Mouse (Mus musculus) intestine, postnatal 0 days (tissue): ENCODE results near the gene Srd5a1. TPM values are rescaled to one million over a fixed set of nuclear protein-coding genes. Genes with fewer than 3 reads are reported as not detected.

Experiments
- ATAC-seq: fragments of 200-750 bp; cut with Nextera tagmentation; 2 replicates; pipeline ENCODE4 v1.8.0; 2017; ENCODE audit warnings: mild to moderate bottlenecking, moderate TSS enrichment, moderate library complexity
- H3K27ac ChIP-seq: fragments of 300-500 bp; sonication (generic); 2 replicates; pipeline ENCODE4 v1.5.1; 2014; ENCODE audit warnings: mild to moderate bottlenecking, low read depth, low read length, moderate library complexity
- H3K27me3 ChIP-seq: fragments of 300-500 bp; sonication (generic); replicated peaks from 2 replicates; pipeline ENCODE4 v1.6.1; 2014; ENCODE audit warnings: low read length, mixed read lengths; ENCODE audit not compliant: control insufficient read depth, insufficient read depth
- H3K36me3 ChIP-seq: fragments of 300-500 bp; sonication (generic); 2 replicates; pipeline ENCODE4 v1.6.1; 2014; ENCODE audit warnings: mild to moderate bottlenecking, moderate library complexity; ENCODE audit not compliant: control insufficient read depth, insufficient read depth
- H3K4me1 ChIP-seq: fragments of 300-500 bp; sonication (generic); replicated peaks from 2 replicates; pipeline ENCODE4 v1.6.1; 2014; ENCODE audit warnings: antibody characterized with exemption, low read length, mixed read lengths; ENCODE audit not compliant: control insufficient read depth, insufficient read depth
- H3K4me2 ChIP-seq: fragments of 300-500 bp; sonication (generic); replicated peaks from 2 replicates; pipeline ENCODE4 v1.6.1; 2014; ENCODE audit warnings: low read depth, mild to moderate bottlenecking, moderate library complexity
- H3K4me3 ChIP-seq: fragments of 300-500 bp; sonication (generic); 2 replicates; pipeline ENCODE4 v1.5.1; 2014; ENCODE audit warnings: low read depth, low read length
- H3K9ac ChIP-seq: fragments of 300-500 bp; sonication (generic); 2 replicates; pipeline ENCODE4 v1.6.1; 2014; ENCODE audit warnings: mild to moderate bottlenecking, low read depth, low read length
- H3K9me3 ChIP-seq: fragments of 300-500 bp; sonication (generic); 2 replicates; pipeline ENCODE4 v1.6.1; 2016; ENCODE audit warnings: mixed run types; ENCODE audit not compliant: control insufficient read depth
- CTCF ChIP-seq: sonication (generic); IDR thresholded peaks from 2 replicates; pipeline ENCODE4 v1.5.1; 2016; ENCODE audit warnings: low read depth, mild to moderate bottlenecking, control low read depth, antibody characterized with exemption, moderate library complexity
- WGBS: fragments of 180-500 bp; shearing (Covaris S2); extraction: QIAGEN DNeasy Blood & Tissue Kit; methylation state at CpG from one replicate; pipeline ENCODE4 v1.1.7; 2014; 5-methylcytosine and 5-hydroxymethylcytosine counted together
- polyA plus RNA-seq: library from polyadenylated mRNA; unstranded; fragments of >200 nt; fragmentation: Nextera tagmentation; extraction: Ambion mirVana; gene quantifications from 2 replicates; pipeline ENCODE4 v1.2.1, GENCODE M21; 2015

Srd5a1 gene
- polyA plus RNA-seq, 1 experiment from 2014 or later = 8.6 TPM

DNA sequence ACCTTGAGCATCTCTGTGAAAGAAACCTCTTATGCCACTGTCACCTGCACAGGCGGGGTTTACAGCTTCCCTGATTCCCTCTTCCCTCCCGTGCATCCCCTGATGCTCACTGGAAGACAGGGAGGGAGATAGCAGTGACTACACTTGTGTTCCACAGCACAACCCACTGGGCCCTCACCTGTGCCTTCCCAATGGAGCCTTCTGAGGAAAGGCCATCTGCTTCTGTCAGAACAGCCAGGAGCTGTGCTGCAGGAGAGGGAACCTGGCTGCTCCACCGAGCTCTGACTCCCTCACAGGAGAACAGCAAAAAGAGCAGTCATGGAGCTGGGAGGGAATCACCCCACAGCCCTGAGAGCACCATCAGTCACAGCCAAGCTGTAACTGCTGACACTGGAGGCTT is 81.1 kb downstream of the Srd5a1 start:
- ATAC-seq = no peak
- no peaks in the 10 kb centered on the region for H3K27me3 ChIP-seq
- H3K27ac ChIP-seq = no peak overlapping the region
- peaks cover 6% of the 10 kb centered on the region; the same call in 1 of the 2 replicates for H3K36me3 ChIP-seq
- WGBS = 78% methylated on average over 3 of the region's 3 CpGs
- H3K9ac ChIP-seq = no peak overlapping the region
- no peak overlapping the region for H3K4me3 ChIP-seq
- H3K4me1 ChIP-seq = 0 out of 2 replicates have a peak, but pooled peaks cover 3% of the 10 kb centered on the region
- no peaks in the 10 kb centered on the region for H3K9me3 ChIP-seq
- H3K4me2 ChIP-seq = no peak overlapping the region
- no peak for TF ChIP-seq CTCF

DNA sequence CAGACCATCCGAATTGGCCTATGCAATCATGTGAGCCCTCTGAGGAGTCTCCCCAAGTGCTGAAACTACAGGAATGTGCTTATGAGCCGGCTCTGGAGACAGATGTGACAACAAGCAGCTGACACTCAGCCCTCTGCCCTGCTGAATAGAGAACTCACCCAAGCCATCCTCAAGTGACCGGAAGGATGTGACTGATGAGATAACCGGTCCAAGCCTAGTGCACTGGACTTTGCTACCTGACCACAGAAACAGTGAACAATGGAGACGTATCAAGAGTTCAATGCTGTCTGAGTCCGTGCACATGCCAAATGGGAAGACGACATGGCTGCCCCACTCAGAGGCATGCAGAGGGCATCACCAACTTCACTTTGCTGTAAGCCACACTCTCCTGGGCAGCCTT is 82.7 kb downstream of the Srd5a1 start:
- no peak overlapping the region for H3K4me2 ChIP-seq
- WGBS = 57% methylated on average over 7 of the region's 7 CpGs
- H3K9me3 ChIP-seq = no peaks in the 10 kb centered on the region
- H3K27ac ChIP-seq = no peak overlapping the region
- no peak overlapping the region for H3K4me3 ChIP-seq
- no peak overlapping the region for H3K9ac ChIP-seq
- 0 out of 2 replicates have a peak, but pooled peaks cover 3% of the 10 kb centered on the region for H3K4me1 ChIP-seq
- TF ChIP-seq CTCF = no peak
- peaks cover 6% of the 10 kb centered on the region; the same call in 1 of the 2 replicates for H3K36me3 ChIP-seq
- no peaks in the 10 kb centered on the region for H3K27me3 ChIP-seq
- ATAC-seq = no peak

DNA sequence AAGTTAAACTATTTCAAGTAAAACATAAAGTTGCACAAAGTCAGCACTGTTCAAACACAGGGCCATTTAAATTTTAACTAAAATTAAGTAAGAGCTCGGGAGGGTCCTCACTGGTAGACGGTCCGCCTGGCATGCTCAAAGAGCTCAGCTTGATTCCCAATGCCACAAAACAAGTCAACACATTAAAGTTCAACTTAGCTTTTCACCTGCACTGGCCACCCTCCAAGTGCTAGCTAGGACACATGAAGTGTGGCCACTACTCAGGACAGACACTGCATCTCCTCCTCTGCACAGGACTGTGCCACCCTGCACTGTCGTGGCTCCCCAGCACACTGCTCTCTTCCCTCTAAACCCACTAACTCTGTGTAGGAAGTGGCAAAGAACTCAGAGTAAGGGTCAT is 85.4 kb downstream of the Srd5a1 start:
- peak overlapping the region; percentile 18; the same call in 1 of the 2 replicates for H3K4me2 ChIP-seq
- H3K4me1 ChIP-seq = peaks cover 2% of the 10 kb centered on the region; the same call in 1 of the 2 replicates
- no peaks in the 10 kb centered on the region for H3K9me3 ChIP-seq
- H3K4me3 ChIP-seq = no peak overlapping the region
- no peaks in the 10 kb centered on the region for H3K27me3 ChIP-seq
- WGBS = 37% methylated on average over 4 of the region's 4 CpGs
- H3K27ac ChIP-seq = no peak overlapping the region
- ATAC-seq = no peak
- TF ChIP-seq CTCF = no peak
- H3K9ac ChIP-seq = no peak overlapping the region
- H3K36me3 ChIP-seq = peaks cover 6% of the 10 kb centered on the region; the same call in 1 of the 2 replicates

DNA sequence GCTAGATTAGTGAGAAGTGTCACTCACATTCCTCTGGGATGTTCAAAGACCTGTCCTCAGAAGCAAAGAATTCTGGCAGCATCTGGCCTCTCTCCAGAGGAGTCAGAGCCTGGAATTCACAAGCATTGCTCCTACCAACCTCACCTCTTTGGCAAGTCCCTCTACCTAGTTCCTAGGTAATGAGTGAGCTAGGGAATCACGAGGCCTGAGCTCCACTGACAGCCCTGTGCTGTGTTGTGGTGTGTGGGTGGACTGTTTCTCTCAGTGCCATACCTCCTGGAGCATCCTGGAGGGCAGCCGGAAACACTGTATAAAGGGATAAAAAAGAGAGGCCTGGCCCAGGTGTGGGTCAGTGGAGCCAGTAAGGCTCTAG is 87.1 kb downstream of the Srd5a1 start:
- WGBS = 66% methylated on average over 2 of the region's 2 CpGs
- H3K9ac ChIP-seq = no peak overlapping the region
- H3K4me3 ChIP-seq = no peak overlapping the region
- H3K27me3 ChIP-seq = no peaks in the 10 kb centered on the region
- no peak for TF ChIP-seq CTCF
- no peaks in the 10 kb centered on the region for H3K9me3 ChIP-seq
- no peaks in the 10 kb centered on the region for H3K36me3 ChIP-seq
- H3K4me2 ChIP-seq = no peak overlapping the region
- H3K4me1 ChIP-seq = peaks cover 2% of the 10 kb centered on the region; the same call in 1 of the 2 replicates
- ATAC-seq = no peak
- H3K27ac ChIP-seq = no peak overlapping the region

Other genes starting within 250 kb of the Srd5a1 start
- 35.0 and 38.8 TPM in 2 replicates for gene Nsun2, start 77.7 kb downstream of the Srd5a1 start, polyA plus RNA-seq
- gene Tent4a, start 76.8 kb downstream of the Srd5a1 start, polyA plus RNA-seq = 2.3 and 2.7 TPM in 2 replicates
- gene Ube2ql1, start 128.4 kb upstream of the Srd5a1 start, polyA plus RNA-seq = 0.10 and 0.16 TPM in 2 replicates
- gene Med10, start 191.0 kb upstream of the Srd5a1 start, polyA plus RNA-seq = 76.1 and 79.3 TPM in 2 replicates